Mouse (Mus musculus) heart, postnatal 0 days (tissue): ENCODE results near the gene Xrn2. TPM values are rescaled to one million over a fixed set of nuclear protein-coding genes. Genes with fewer than 3 reads are reported as not detected.

ENCODE experiments used
- ATAC-seq: fragments of 200-750 bp; cut with Nextera tagmentation; 2 replicates; pipeline ENCODE4 v1.8.0; 2017; ENCODE audit warnings: low read depth, moderate number of reproducible peaks, moderate library complexity; ENCODE audit not compliant: insufficient read depth
- DNase-seq: peaks from one replicate; pipeline ENCODE4 v3.0.0-alpha.2; 2016; ENCODE audit warnings: low spot score
- H3K27ac ChIP-seq: fragments of 300-500 bp; sonication (generic); 2 replicates; pipeline ENCODE4 v1.5.1; 2014; ENCODE audit warnings: low read depth, mild to moderate bottlenecking
- H3K27me3 ChIP-seq: fragments of 300-500 bp; sonication (generic); 2 replicates; pipeline ENCODE4 v1.6.1; 2014; ENCODE audit warnings: low read length, mixed read lengths; ENCODE audit not compliant: control insufficient read depth, insufficient read depth
- H3K36me3 ChIP-seq: fragments of 300-500 bp; sonication (generic); replicated peaks from 2 replicates; pipeline ENCODE4 v1.6.1; 2014; ENCODE audit warnings: low read length, mixed read lengths; ENCODE audit not compliant: control insufficient read depth, insufficient read depth
- H3K4me1 ChIP-seq: fragments of 300-500 bp; sonication (generic); 2 replicates; pipeline ENCODE4 v1.6.1; 2014; ENCODE audit warnings: antibody characterized with exemption; ENCODE audit not compliant: control insufficient read depth, insufficient read depth
- H3K4me2 ChIP-seq: fragments of 300-500 bp; sonication (generic); 2 replicates; pipeline ENCODE4 v1.6.1; 2014; ENCODE audit warnings: low read depth, mild to moderate bottlenecking, low read length, moderate library complexity
- H3K4me3 ChIP-seq: fragments of 300-500 bp; sonication (generic); 2 replicates; pipeline ENCODE4 v1.5.1; 2014; ENCODE audit warnings: low read depth, low read length
- H3K9ac ChIP-seq: fragments of 300-500 bp; sonication (generic); replicated peaks from 2 replicates; pipeline ENCODE4 v1.6.1; 2014; ENCODE audit warnings: low read depth, low read length, mixed read lengths
- H3K9me3 ChIP-seq: fragments of 300-500 bp; sonication (generic); replicated peaks from 2 replicates; pipeline ENCODE4 v1.6.1; 2016; ENCODE audit warnings: low read length; ENCODE audit not compliant: control insufficient read depth
- CTCF ChIP-seq: IDR thresholded peaks from 2 replicates; pipeline ENCODE4 v1.5.1; 2016; ENCODE audit warnings: antibody characterized with exemption, control low read depth, low read depth
- EP300 ChIP-seq: IDR thresholded peaks from 2 replicates; pipeline ENCODE4 v1.6.1; 2016; ENCODE audit warnings: antibody characterized with exemption, low read depth
- WGBS: fragments of 180-500 bp; shearing (Covaris S2); extraction: QIAGEN DNeasy Blood & Tissue Kit; methylation state at CpG from one replicate; pipeline ENCODE4 v1.1.7; 2014; 5-methylcytosine and 5-hydroxymethylcytosine counted together
- polyA plus RNA-seq: library from polyadenylated mRNA; unstranded; fragments of >200 nt; fragmentation: Nextera tagmentation; extraction: Ambion mirVana; gene quantifications from 2 replicates; pipeline ENCODE4 v1.2.1, GENCODE M21; 2015
- total RNA-seq: library from RNA; depleted of rRNA; stranded (reverse); fragments of >200 nt; gene quantifications from 2 replicates; pipeline ENCODE4 v1.2.3, GENCODE M21; 2014; ENCODE audit warnings: low replicate concordance; rRNA removed

The Xrn2 gene
- total and polyA plus RNA-seq, 2 experiments from 2014 or later: 26.5 to 32.8 TPM

GRCm38 (mm10) chr2:147086441-147086840 is 73.6 kb downstream of the Xrn2 start:
- TF ChIP-seq EP300 (no peak), CTCF (no peak)
- Histone ChIP-seq H3K27me3 (peaks cover 79% of the 10 kb centered on the region), H3K4me2 (no peak overlapping the region), H3K9ac (no peak overlapping the region), H3K4me3 (no peak overlapping the region), H3K36me3 (no peaks in the 10 kb centered on the region), H3K9me3 (no peaks in the 10 kb centered on the region), H3K27ac (no peak overlapping the region), H3K4me1 (no peaks in the 10 kb centered on the region)
- DNase-seq (no peak), ATAC-seq (no peak)
- WGBS: 26% methylated on average over 5 of the region's 5 CpGs

- Histone ChIP-seq H3K4me1 (no peaks in the 10 kb centered on the region), H3K36me3 (no peaks in the 10 kb centered on the region), H3K9ac (no peak overlapping the region), H3K9me3 (no peaks in the 10 kb centered on the region), H3K27me3 (no peaks in the 10 kb centered on the region), H3K27ac (no peak overlapping the region), H3K4me3 (no peak overlapping the region), H3K4me2 (no peak overlapping the region)
- ATAC-seq (no peak), DNase-seq (no peak)
- WGBS: 78% methylated on average over 1 of the region's 1 CpGs
- TF ChIP-seq EP300 (no peak), CTCF (no peak)
Observed at GRCm38 (mm10) chr2:147119736-147120135, 106.9 kb downstream of the Xrn2 start.

- H3K4me3 ChIP-seq: no peak overlapping the region
- ATAC-seq: no peak
Observed at GRCm38 (mm10) chr2:147127366-147127765, 114.6 kb downstream of the Xrn2 start.

More at GRCm38 (mm10) chr2:147127366-147127765, 114.6 kb downstream of the Xrn2 start:
- H3K4me1 ChIP-seq: no peaks in the 10 kb centered on the region
- H3K9ac ChIP-seq: no peak overlapping the region
- H3K27ac ChIP-seq: no peak overlapping the region
- TF ChIP-seq CTCF (no peak), EP300 (no peak)
- no peaks in the 10 kb centered on the region for H3K36me3 ChIP-seq
- no peaks in the 10 kb centered on the region for H3K9me3 ChIP-seq
- DNase-seq: no peak
- 71% methylated on average over 6 of the region's 6 CpGs for WGBS
- H3K27me3 ChIP-seq: no peaks in the 10 kb centered on the region
- H3K4me2 ChIP-seq: no peak overlapping the region

Other genes starting within 250 kb of the Xrn2 start
- gene Kiz, start 157.1 kb upstream of the Xrn2 start, total RNA-seq: 14.5 and 24.3 TPM in 2 replicates
- gene Kiz, start 157.1 kb upstream of the Xrn2 start, polyA plus RNA-seq: 29.7 and 32.2 TPM in 2 replicates
- gene Nkx2-4, start 72.4 kb downstream of the Xrn2 start, total RNA-seq: not detected in 2 replicates
- gene Nkx2-4, start 72.4 kb downstream of the Xrn2 start, polyA plus RNA-seq: not detected in 2 replicates
- not detected in 2 replicates for gene Nkx2-2, start 181.2 kb downstream of the Xrn2 start, total RNA-seq
- gene Nkx2-2, start 181.2 kb downstream of the Xrn2 start, polyA plus RNA-seq: not detected in 2 replicates